Comparison of ENCODE assay signal across 16 mouse cellular contexts in the genomic region with DNA sequence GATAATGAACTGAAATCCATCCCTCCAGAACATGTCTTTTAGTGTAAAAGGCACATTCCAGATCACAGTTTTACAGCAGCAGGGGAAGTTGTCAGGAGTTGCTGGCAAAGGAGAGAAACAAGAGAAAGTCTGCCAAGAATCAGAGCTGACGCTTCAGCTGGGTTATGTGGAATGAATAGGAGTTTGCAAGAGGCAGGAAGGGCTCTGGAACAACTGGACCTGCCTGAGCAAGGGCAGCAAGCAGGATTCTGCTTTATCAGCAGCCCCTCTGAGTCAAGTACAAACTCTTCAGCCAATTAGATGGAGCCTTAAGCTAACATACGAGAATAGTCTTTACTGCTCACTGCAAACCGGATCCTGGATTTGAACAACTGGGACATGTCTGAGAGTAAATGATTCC. TPM values are rescaled to one million over a fixed set of nuclear protein-coding genes. Genes with fewer than 3 reads are reported as not detected.
DNase-seq lines count a peak whose midpoint lies in the region; ATAC-seq and TF ChIP-seq lines count a peak whose summit lies in the region.
"Had no signal": no experiment of that assay in that cellular context is flagged by ENCODE, and none has a peak within 500 bp of the region (broad histone marks: within the 10 kb centered on the region; RNA-seq: fewer than 3 reads in every experiment).

No protein-coding gene starts in this region.

- no peak for TF ChIP-seq POLR2A in heart, adult 2 months (IDR thresholded peaks at IDR 0.05; ENCODE audit: insufficient read depth, low read depth, low read length)

- no peaks in the 10 kb centered on the region for H3K36me3 ChIP-seq in heart, adult 2 months (ENCODE audit: control insufficient read depth, insufficient read depth, low read length)
- no peaks in the 10 kb centered on the region for H3K36me3 ChIP-seq in kidney, embryonic 16.5 days (ENCODE audit: insufficient read depth, low read length)
- H3K36me3 ChIP-seq in stomach, embryonic 16.5 days (ENCODE audit: control insufficient read depth, insufficient read depth, low read length), result no peaks in the 10 kb centered on the region
- H3K36me3 ChIP-seq: embryonic facial prominence, embryonic 15.5 days; liver, embryonic 12.5 days; neural tube, embryonic 12.5 days had no signal

- no peak overlapping the region for H3K4me3 ChIP-seq in heart, adult 2 months
- H3K4me3 ChIP-seq in kidney, embryonic 16.5 days (ENCODE audit: low read length), result no peak overlapping the region
- H3K4me3 ChIP-seq in stomach, embryonic 16.5 days (replicated peaks; ENCODE audit: low read length), result no peak overlapping the region
- H3K4me3 ChIP-seq: embryonic facial prominence, embryonic 15.5 days; gastrocnemius, adult 2 months; liver, embryonic 12.5 days; neural tube, embryonic 12.5 days had no signal

- no peak overlapping the region for H3K27ac ChIP-seq in heart, adult 2 months
- H3K27ac ChIP-seq in kidney, embryonic 16.5 days (ENCODE audit: low read length), result no peak overlapping the region
- H3K27ac ChIP-seq in stomach, embryonic 16.5 days (ENCODE audit: low read length), result peak overlapping the region; percentile 50; the same call in 1 of the 2 replicates
- H3K27ac ChIP-seq: embryonic facial prominence, embryonic 15.5 days; gastrocnemius, adult 2 months; liver, embryonic 12.5 days; neural tube, embryonic 12.5 days had no signal

- 37% methylated on average over 3 of the region's 3 CpGs for WGBS in heart, adult 2 months
- WGBS in kidney, embryonic 16.5 days, result 67% methylated on average over 3 of the region's 3 CpGs
- 31% methylated on average over 3 of the region's 3 CpGs for WGBS in stomach, embryonic 16.5 days

- no peaks in the 10 kb centered on the region for H3K27me3 ChIP-seq in heart, adult 2 months (ENCODE audit: control insufficient read depth, insufficient read depth, low read length)
- H3K27me3 ChIP-seq in kidney, embryonic 16.5 days (ENCODE audit: insufficient read depth, low read length), result no peaks in the 10 kb centered on the region
- no peaks in the 10 kb centered on the region for H3K27me3 ChIP-seq in stomach, embryonic 16.5 days (ENCODE audit: control insufficient read depth, insufficient read depth, low read length)
- H3K27me3 ChIP-seq: embryonic facial prominence, embryonic 15.5 days; liver, embryonic 12.5 days; neural tube, embryonic 12.5 days had no signal

- peak; percentile 87 for DNase-seq in heart, adult 11 months
- DNase-seq in heart, adult 2 months, result no peak
- peak; percentile 37 for DNase-seq in kidney, postnatal 14 days
- DNase-seq in testis, postnatal 14 days (ENCODE audit: low spot score), result peak; percentile 14
- DNase-seq in testis, postnatal 10 days (ENCODE audit: low spot score), result no peak
- DNase-seq in right cerebral cortex, postnatal 14 days, result no peak
- DNase-seq: B cell, adult 2 months; cerebellum, adult 18-20 months; gastrocnemius, adult 2 months had no signal

- TF ChIP-seq EP300 in heart, adult 2 months (IDR thresholded peaks at IDR 0.05; ENCODE audit: insufficient read depth, low read depth, low read length), result no peak

- H3K9ac ChIP-seq in heart, adult 2 months (ENCODE audit: low read depth, low read length), result no peak overlapping the region
- H3K9ac ChIP-seq in kidney, embryonic 16.5 days (replicated peaks; ENCODE audit: low read length), result no peak overlapping the region
- H3K9ac ChIP-seq in stomach, embryonic 16.5 days (ENCODE audit: low read length), result no peak overlapping the region
- H3K9ac ChIP-seq: embryonic facial prominence, embryonic 15.5 days; liver, embryonic 12.5 days; neural tube, embryonic 12.5 days had no signal

- H3K4me1 ChIP-seq in heart, adult 2 months (ENCODE audit: control insufficient read depth, insufficient read depth, low read length), result peaks cover 2% of the 10 kb centered on the region
- no peaks in the 10 kb centered on the region for H3K4me1 ChIP-seq in kidney, embryonic 16.5 days (ENCODE audit: insufficient read depth, low read length)
- H3K4me1 ChIP-seq in stomach, embryonic 16.5 days (ENCODE audit: control insufficient read depth, insufficient read depth, low read length), result 0 out of 2 replicates have a peak, but pooled peaks cover 5% of the 10 kb centered on the region
- H3K4me1 ChIP-seq: liver, embryonic 12.5 days; neural tube, embryonic 12.5 days had no signal

- ATAC-seq in kidney, embryonic 16.5 days (ENCODE audit: low FRiP score, low TSS enrichment), result no peak
- peak; percentile 58; the same call in 1 of the 2 replicates for ATAC-seq in stomach, embryonic 16.5 days (ENCODE audit: insufficient read depth, low FRiP score)
- ATAC-seq: forebrain, embryonic 16.5 days; liver, embryonic 12.5 days had no signal

- H3K4me2 ChIP-seq in kidney, embryonic 16.5 days (replicated peaks; ENCODE audit: low read depth, low read length), result no peak overlapping the region
- no peak overlapping the region for H3K4me2 ChIP-seq in stomach, embryonic 16.5 days (ENCODE audit: low read depth, low read length)
- H3K4me2 ChIP-seq: embryonic facial prominence, embryonic 15.5 days; liver, embryonic 12.5 days; neural tube, embryonic 12.5 days had no signal

- no peaks in the 10 kb centered on the region for H3K9me3 ChIP-seq in kidney, embryonic 16.5 days (ENCODE audit: low read length)
- no peaks in the 10 kb centered on the region for H3K9me3 ChIP-seq in stomach, embryonic 16.5 days (replicated peaks; ENCODE audit: control insufficient read depth, low read length)
- H3K9me3 ChIP-seq: embryonic facial prominence, embryonic 15.5 days; liver, embryonic 12.5 days; neural tube, embryonic 12.5 days had no signal

- intact Hi-C loops in heart, adult 2 months (cut with DNase I), result no loop called here

- TF ChIP-seq CTCF in heart, adult 2 months (IDR thresholded peaks at IDR 0.05), result no peak

- H3K79me2 ChIP-seq in heart, adult 2 months (replicated peaks; ENCODE audit: control insufficient read depth, insufficient read depth, low read length), result no peaks in the 10 kb centered on the region

RNA-seq across cellular contexts. Expression of a gene that starts 21.7 kb away (rescaled TPM):
- 1 to 10 TPM in 1 of 2 experiments, under 1 TPM in 1; 0.89 to 1.5 TPM for total RNA-seq in heart, adult 2 months (2021)
- 1.2 and 2.6 TPM in 2 replicates for polyA plus RNA-seq in heart, adult 2 months (2012; rRNA removed)
- 4.6 and 5.4 TPM in 2 replicates for polyA plus RNA-seq in kidney, embryonic 16.5 days (2015; fragmentation: Nextera tagmentation; extraction: Ambion mirVana)
- polyA plus RNA-seq in stomach, embryonic 16.5 days (2015; fragmentation: Nextera tagmentation; extraction: Ambion mirVana), result 6.1 and 7.3 TPM in 2 replicates
- total RNA-seq: hematopoietic stem cell, adult 5-6 weeks had no signal
- polyA plus RNA-seq: forebrain, embryonic 16.5 days had no signal

Comparison
In these comparisons a context has a peak if more than half of its experiments do, and no peak if none do; other contexts are left out.
1. DNase-seq: peak in heart, adult 11 months (single experiment), kidney, postnatal 14 days (single experiment) and testis, postnatal 14 days (single experiment); none in heart, adult 2 months (0 of 2), testis, postnatal 10 days (single experiment) and right cerebral cortex, postnatal 14 days (single experiment).